Mouse (Mus musculus) intestine, postnatal 0 days (tissue): ENCODE data around the gene Slc22a13. TPM values are rescaled to one million over a fixed set of nuclear protein-coding genes. Genes with fewer than 3 reads are reported as not detected.
"Not testable (repeated sequence)": the region's sequence is repeated elsewhere in the genome, so short reads cannot be mapped to it uniquely, and the experiment has no call there.

Experiments used
- ATAC-seq: fragments of 200-750 bp; cut with Nextera tagmentation; 2 replicates; pipeline ENCODE4 v1.8.0; 2017; ENCODE audit warnings: mild to moderate bottlenecking, moderate TSS enrichment, moderate library complexity
- H3K27ac ChIP-seq: fragments of 300-500 bp; sonication (generic); 2 replicates; pipeline ENCODE4 v1.5.1; 2014; ENCODE audit warnings: mild to moderate bottlenecking, low read depth, low read length, moderate library complexity
- H3K27me3 ChIP-seq: fragments of 300-500 bp; sonication (generic); replicated peaks from 2 replicates; pipeline ENCODE4 v1.6.1; 2014; ENCODE audit warnings: low read length, mixed read lengths; ENCODE audit not compliant: control insufficient read depth, insufficient read depth
- H3K36me3 ChIP-seq: fragments of 300-500 bp; sonication (generic); 2 replicates; pipeline ENCODE4 v1.6.1; 2014; ENCODE audit warnings: mild to moderate bottlenecking, moderate library complexity; ENCODE audit not compliant: control insufficient read depth, insufficient read depth
- H3K4me1 ChIP-seq: fragments of 300-500 bp; sonication (generic); replicated peaks from 2 replicates; pipeline ENCODE4 v1.6.1; 2014; ENCODE audit warnings: antibody characterized with exemption, low read length, mixed read lengths; ENCODE audit not compliant: control insufficient read depth, insufficient read depth
- H3K4me2 ChIP-seq: fragments of 300-500 bp; sonication (generic); replicated peaks from 2 replicates; pipeline ENCODE4 v1.6.1; 2014; ENCODE audit warnings: low read depth, mild to moderate bottlenecking, moderate library complexity
- H3K4me3 ChIP-seq: fragments of 300-500 bp; sonication (generic); 2 replicates; pipeline ENCODE4 v1.5.1; 2014; ENCODE audit warnings: low read depth, low read length
- H3K9ac ChIP-seq: fragments of 300-500 bp; sonication (generic); 2 replicates; pipeline ENCODE4 v1.6.1; 2014; ENCODE audit warnings: mild to moderate bottlenecking, low read depth, low read length
- H3K9me3 ChIP-seq: fragments of 300-500 bp; sonication (generic); 2 replicates; pipeline ENCODE4 v1.6.1; 2016; ENCODE audit warnings: mixed run types; ENCODE audit not compliant: control insufficient read depth
- CTCF ChIP-seq: sonication (generic); IDR thresholded peaks from 2 replicates; pipeline ENCODE4 v1.5.1; 2016; ENCODE audit warnings: low read depth, mild to moderate bottlenecking, control low read depth, antibody characterized with exemption, moderate library complexity
- WGBS: fragments of 180-500 bp; shearing (Covaris S2); extraction: QIAGEN DNeasy Blood & Tissue Kit; methylation state at CpG from one replicate; pipeline ENCODE4 v1.1.7; 2014; 5-methylcytosine and 5-hydroxymethylcytosine counted together
- polyA plus RNA-seq: library from polyadenylated mRNA; unstranded; fragments of >200 nt; fragmentation: Nextera tagmentation; extraction: Ambion mirVana; gene quantifications from 2 replicates; pipeline ENCODE4 v1.2.1, GENCODE M21; 2015

The Slc22a13 gene
- polyA plus RNA-seq, 1 experiment from 2014 or later: not detected

- no peak overlapping the region for H3K4me2 ChIP-seq
- no peak overlapping the region for H3K27ac ChIP-seq
- H3K9ac ChIP-seq: no peak overlapping the region
- WGBS: 54% methylated on average over 2 of the region's 2 CpGs
- TF ChIP-seq CTCF: no peak
- ATAC-seq: no peak
- no peaks in the 10 kb centered on the region for H3K27me3 ChIP-seq
- no peaks in the 10 kb centered on the region for H3K36me3 ChIP-seq
- H3K9me3 ChIP-seq: no peaks in the 10 kb centered on the region
- no peaks in the 10 kb centered on the region for H3K4me1 ChIP-seq
- no peak overlapping the region for H3K4me3 ChIP-seq
Measured at GRCm38 (mm10) chr9:119230829-119231228, 21.9 kb upstream of the Slc22a13 start.

- H3K4me3 ChIP-seq: no peak overlapping the region
- peaks cover 5% of the 10 kb centered on the region; the same call in 1 of the 2 replicates for H3K9me3 ChIP-seq
- WGBS: 76% methylated on average over 4 of the region's 4 CpGs
- 0 out of 2 replicates have a peak, but pooled peaks cover 3% of the 10 kb centered on the region for H3K36me3 ChIP-seq
- H3K4me2 ChIP-seq: no peak overlapping the region
- no peak for TF ChIP-seq CTCF
- ATAC-seq: no peak
- no peaks in the 10 kb centered on the region for H3K27me3 ChIP-seq
- no peak overlapping the region for H3K27ac ChIP-seq
- no peaks in the 10 kb centered on the region for H3K4me1 ChIP-seq
- H3K9ac ChIP-seq: no peak overlapping the region
Measured at GRCm38 (mm10) chr9:119220249-119220648, 11.4 kb upstream of the Slc22a13 start.

GRCm38 (mm10) chr9:119219667-119220066, 10.8 kb upstream of the Slc22a13 start:
- no peak overlapping the region for H3K4me3 ChIP-seq
- TF ChIP-seq CTCF: no peak
- H3K9ac ChIP-seq: no peak overlapping the region
- ATAC-seq: no peak
- H3K4me2 ChIP-seq: no peak overlapping the region
- no peak overlapping the region; the same call in 1 of the 2 replicates for H3K27ac ChIP-seq
- H3K9me3 ChIP-seq: peaks cover 5% of the 10 kb centered on the region; the same call in 1 of the 2 replicates
- H3K36me3 ChIP-seq: 0 out of 2 replicates have a peak, but pooled peaks cover 3% of the 10 kb centered on the region
- WGBS: 63% methylated on average over 2 of the region's 2 CpGs
- H3K4me1 ChIP-seq: no peaks in the 10 kb centered on the region
- no peaks in the 10 kb centered on the region for H3K27me3 ChIP-seq

GRCm38 (mm10) chr9:119215341-119215740, 6.4 kb upstream of the Slc22a13 start:
- H3K27me3 ChIP-seq, H3K4me3 ChIP-seq, H3K9ac ChIP-seq, H3K36me3 ChIP-seq, H3K4me1 ChIP-seq, H3K9me3 ChIP-seq, H3K27ac ChIP-seq, H3K4me2 ChIP-seq, ATAC-seq: not testable (repeated sequence)
- WGBS: 51% methylated on average over 2 of the region's 2 CpGs

GRCm38 (mm10) chr9:119214601-119215000, 5.7 kb upstream of the Slc22a13 start:
- 90% methylated on average over 6 of the region's 6 CpGs for WGBS
- Histone ChIP-seq H3K36me3 (0 out of 2 replicates have a peak, but pooled peaks cover 3% of the 10 kb centered on the region), H3K27ac (no peak overlapping the region), H3K4me2 (no peak overlapping the region), H3K9ac (no peak overlapping the region), H3K4me3 (no peak overlapping the region), H3K4me1 (no peaks in the 10 kb centered on the region), H3K27me3 (no peaks in the 10 kb centered on the region), H3K9me3 (peaks cover 5% of the 10 kb centered on the region; the same call in 1 of the 2 replicates)
- no peak for ATAC-seq
- TF ChIP-seq CTCF: no peak

- ATAC-seq: no peak
- WGBS: 75% methylated on average over 8 of the region's 8 CpGs
Measured at GRCm38 (mm10) chr9:119212996-119213395, 4.1 kb upstream of the Slc22a13 start.

GRCm38 (mm10) chr9:119207113-119207512, 1.8 kb downstream of the Slc22a13 start:
- TF ChIP-seq CTCF: no peak
- WGBS: 45% methylated on average over 4 of the region's 4 CpGs
- no peak for ATAC-seq
- Histone ChIP-seq H3K4me1 (no peaks in the 10 kb centered on the region), H3K9ac (no peak overlapping the region), H3K36me3 (no peaks in the 10 kb centered on the region), H3K27ac (no peak overlapping the region), H3K9me3 (no peaks in the 10 kb centered on the region), H3K27me3 (no peaks in the 10 kb centered on the region), H3K4me2 (no peak overlapping the region), H3K4me3 (no peak overlapping the region)

More at GRCm38 (mm10) chr9:119212996-119213395, 4.1 kb upstream of the Slc22a13 start:
- H3K4me1 ChIP-seq: no peaks in the 10 kb centered on the region
- H3K27me3 ChIP-seq: no peaks in the 10 kb centered on the region
- no peaks in the 10 kb centered on the region for H3K36me3 ChIP-seq
- H3K9ac ChIP-seq: no peak overlapping the region
- no peak overlapping the region for H3K27ac ChIP-seq
- H3K4me2 ChIP-seq: no peak overlapping the region
- no peak overlapping the region for H3K4me3 ChIP-seq
- peaks cover 5% of the 10 kb centered on the region; the same call in 1 of the 2 replicates for H3K9me3 ChIP-seq
- no peak for TF ChIP-seq CTCF
